Mouse (Mus musculus): ENCODE results near the gene 4930572O03Rik.
"Not testable (repeated sequence)": the region's sequence is repeated elsewhere in the genome, so short reads cannot be mapped to it uniquely, and the experiment has no call there.

DNA sequence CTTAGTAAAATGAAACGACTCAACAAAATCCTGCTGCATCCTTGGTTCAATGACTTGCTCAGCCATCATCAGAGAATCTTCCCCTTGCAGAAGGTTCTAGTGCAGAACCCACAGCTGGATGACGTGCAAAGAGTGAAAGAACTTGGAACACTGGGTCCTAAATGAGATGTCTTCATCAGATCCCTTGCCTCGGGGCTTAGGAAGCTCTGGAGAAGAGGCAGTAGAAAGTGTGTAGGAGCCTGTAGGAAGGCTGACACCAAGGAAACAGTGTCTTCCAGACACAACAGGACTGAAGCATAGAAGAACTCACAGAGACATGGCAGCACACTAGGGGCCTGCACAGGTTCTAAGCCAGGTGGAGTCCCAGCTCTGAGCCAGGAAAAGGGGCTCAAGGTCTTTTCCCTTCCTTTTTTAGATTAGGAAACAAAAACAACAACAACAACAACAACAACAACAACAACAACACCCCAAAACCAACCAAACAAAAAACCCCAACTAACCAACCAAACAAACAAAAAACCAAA lies 54.4 kb downstream of the 4930572O03Rik start:
- TF ChIP-seq MAZ (IDR thresholded peaks at IDR 0.05; ENCODE audit: low read depth, low read length); CTCF (IDR thresholded peaks at IDR 0.05 in 2 of 3, conservative IDR thresholded peaks at IDR 0.05 in 1 of 3; ENCODE audit: control insufficient read depth in 1 of 3, insufficient read depth in 1 of 3, low read depth in 2 of 3, low read length in 3 of 3, poor library complexity in 1 of 3, severe bottlenecking in 1 of 3); ZNF384 (IDR thresholded peaks at IDR 0.05; ENCODE audit: low read depth, low read length); GATA1 (IDR thresholded peaks at IDR 0.05; ENCODE audit: low read depth, low read length); ZC3H11A (IDR thresholded peaks at IDR 0.05; ENCODE audit: low read depth, low read length); NRF1 (IDR thresholded peaks at IDR 0.05; ENCODE audit: insufficient read depth, low read depth, low read length, poor library complexity, severe bottlenecking); MAX (IDR thresholded peaks at IDR 0.05; ENCODE audit: low read length); POLR2AphosphoS2 (IDR thresholded peaks at IDR 0.05; ENCODE audit: low read length); POLR2A (IDR thresholded peaks at IDR 0.05; ENCODE audit: control insufficient read depth in 1 of 2, insufficient read depth in 1 of 2, low read depth in 1 of 2, low read length in 2 of 2, poor library complexity in 1 of 2); ZMIZ1 (IDR thresholded peaks at IDR 0.05; ENCODE audit: low read depth, low read length); EP300 (IDR thresholded peaks at IDR 0.05; ENCODE audit: low read depth in 1 of 2, low read length in 2 of 2): not testable (repeated sequence)

Data from MEL (cell line).